Mouse (Mus musculus): ENCODE data around the gene Olfm4. TPM values are rescaled to one million over a fixed set of nuclear protein-coding genes. Genes with fewer than 3 reads are reported as not detected.
A peak's percentile ranks its signal among the peaks of the same experiment; 100 is the strongest.

Olfm4 gene
- polyA plus RNA-seq (2015; fragmentation: Nextera tagmentation; extraction: Ambion mirVana), result 0.75 and 0.81 TPM in 2 replicates

GRCm38 (mm10) chr14:79983781-79984180 is at the start of gene Olfm4:
Gene Olfm4 (plus strand): TSS chr14:79984081.
- ATAC-seq (ENCODE audit: low FRiP score), result no peak
- Histone ChIP-seq H3K9ac (no peak within 1 kb of the TSS), H3K27ac (no peak within 1 kb of the TSS), H3K4me3 (no peak within 1 kb of the TSS), H3K9me3 (no peaks in the 10 kb centered on the region), H3K36me3 (no peaks in the 10 kb centered on the region), H3K4me2 (no peak within 1 kb of the TSS), H3K27me3 (no peaks in the 10 kb centered on the region), H3K4me1 (replicated peaks) (no peaks in the 10 kb centered on the region)
- WGBS, result 79% methylated on average over 2 of the region's 2 CpGs

DNA sequence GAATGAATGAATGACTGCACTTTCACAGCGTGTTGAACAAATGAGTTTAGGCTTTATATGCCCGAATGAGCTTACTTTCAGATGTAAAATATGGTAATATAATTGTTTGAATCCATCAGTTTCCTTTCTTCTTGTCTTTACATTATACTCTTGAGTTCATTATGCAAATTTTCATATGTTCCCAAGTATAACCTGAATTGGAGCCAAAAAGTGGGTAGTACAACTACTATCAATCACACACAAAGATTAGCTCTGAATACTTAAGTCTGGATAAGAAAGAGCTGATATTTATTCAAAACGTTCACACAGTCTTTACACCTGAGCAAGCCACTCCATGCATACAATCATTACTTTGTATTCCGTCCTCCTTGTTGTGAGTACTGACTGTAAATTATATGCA is 49.5 kb upstream of the Olfm4 start:
- Histone ChIP-seq H3K4me1 (replicated peaks) (no peaks in the 10 kb centered on the region), H3K9me3 (no peaks in the 10 kb centered on the region), H3K36me3 (no peaks in the 10 kb centered on the region), H3K27ac (no peak overlapping the region), H3K4me3 (no peak overlapping the region), H3K27me3 (no peaks in the 10 kb centered on the region), H3K4me2 (no peak overlapping the region), H3K9ac (no peak overlapping the region)
- 76% methylated on average over 4 of the region's 4 CpGs for WGBS
- no peak for ATAC-seq (ENCODE audit: low FRiP score)

GRCm38 (mm10) chr14:79936879-79937468 is 46.9 kb upstream of the Olfm4 start:
- H3K36me3 ChIP-seq, result no peaks in the 10 kb centered on the region
- WGBS, result 68% methylated on average over 4 of the region's 4 CpGs
- no peak for ATAC-seq (ENCODE audit: low FRiP score)

DNA sequence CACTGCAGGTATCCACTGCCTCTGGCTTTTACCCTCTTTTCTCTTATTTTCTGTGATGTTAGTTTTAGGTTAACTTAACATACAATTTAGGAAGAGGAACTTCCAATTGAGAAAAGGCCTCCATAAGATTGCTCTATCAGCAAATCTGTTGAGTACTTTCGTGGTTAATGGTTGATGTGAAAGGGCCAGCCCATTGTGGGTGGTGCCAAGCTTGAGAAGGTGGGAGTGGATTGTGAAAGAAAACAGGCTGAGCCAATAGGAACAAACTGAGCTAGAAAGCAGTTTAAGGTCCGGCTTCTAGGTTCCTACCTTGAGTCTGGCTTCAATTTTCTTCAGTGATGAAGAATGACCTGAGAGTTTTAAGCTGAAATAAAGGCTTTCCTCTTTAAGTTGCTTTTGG is 38.0 kb upstream of the Olfm4 start:
- Histone ChIP-seq H3K27ac (no peak overlapping the region), H3K4me3 (no peak overlapping the region), H3K9ac (no peak overlapping the region), H3K4me1 (replicated peaks) (no peaks in the 10 kb centered on the region), H3K36me3 (no peaks in the 10 kb centered on the region), H3K9me3 (no peaks in the 10 kb centered on the region), H3K4me2 (no peak overlapping the region), H3K27me3 (no peaks in the 10 kb centered on the region)
- no peak for ATAC-seq (ENCODE audit: low FRiP score)
- 78% methylated on average over 2 of the region's 2 CpGs for WGBS

More at GRCm38 (mm10) chr14:79936879-79937468, 46.9 kb upstream of the Olfm4 start:
- Histone ChIP-seq H3K9me3 (no peaks in the 10 kb centered on the region), H3K4me2 (no peak overlapping the region), H3K27ac (no peak overlapping the region), H3K9ac (no peak overlapping the region), H3K4me3 (no peak overlapping the region), H3K27me3 (no peaks in the 10 kb centered on the region), H3K4me1 (replicated peaks) (no peaks in the 10 kb centered on the region)

DNA sequence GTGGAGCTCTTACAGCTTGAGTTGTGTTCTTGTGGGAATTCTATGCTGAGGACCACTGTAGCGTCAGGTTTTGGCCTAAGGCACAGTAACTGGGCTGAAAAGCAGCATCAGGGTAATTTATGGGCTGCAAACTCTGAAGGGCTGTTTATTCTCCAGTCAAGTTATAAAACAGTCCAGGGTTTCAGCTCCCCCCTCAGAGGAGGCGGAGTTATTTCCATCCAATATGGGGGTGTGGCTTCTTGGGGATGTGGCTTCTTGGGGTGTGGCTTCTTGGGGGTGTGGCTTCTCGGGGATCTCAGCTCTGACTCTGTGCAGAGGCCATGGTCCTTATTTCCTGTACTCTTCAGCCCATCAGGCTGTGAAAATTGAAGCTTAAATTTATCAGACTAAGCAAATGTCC is 28.2 kb upstream of the Olfm4 start:
- H3K36me3 ChIP-seq, result no peaks in the 10 kb centered on the region
- H3K9ac ChIP-seq, result no peak overlapping the region
- H3K27ac ChIP-seq, result no peak overlapping the region
- H3K4me3 ChIP-seq, result no peak overlapping the region
- no peak for ATAC-seq (ENCODE audit: low FRiP score)
- H3K4me1 ChIP-seq (replicated peaks), result peaks cover 2% of the 10 kb centered on the region; the same call in 1 of the 2 replicates
- H3K27me3 ChIP-seq, result no peaks in the 10 kb centered on the region
- H3K4me2 ChIP-seq, result no peak overlapping the region
- 92% methylated on average over 3 of the region's 3 CpGs for WGBS
- H3K9me3 ChIP-seq, result no peaks in the 10 kb centered on the region

- WGBS, result 79% methylated on average over 15 of the region's 15 CpGs
- Histone ChIP-seq H3K4me1 (replicated peaks) (peaks cover 10% of the 10 kb centered on the region), H3K9ac (no peak overlapping the region), H3K36me3 (no peaks in the 10 kb centered on the region), H3K4me2 (no peak overlapping the region), H3K9me3 (no peaks in the 10 kb centered on the region), H3K27me3 (no peaks in the 10 kb centered on the region), H3K4me3 (no peak overlapping the region), H3K27ac (no peak overlapping the region)
- ATAC-seq (ENCODE audit: low FRiP score), result no peak
These were observed 25.9 kb upstream of the Olfm4 start for GRCm38 (mm10) chr14:79957789-79958487.

DNA sequence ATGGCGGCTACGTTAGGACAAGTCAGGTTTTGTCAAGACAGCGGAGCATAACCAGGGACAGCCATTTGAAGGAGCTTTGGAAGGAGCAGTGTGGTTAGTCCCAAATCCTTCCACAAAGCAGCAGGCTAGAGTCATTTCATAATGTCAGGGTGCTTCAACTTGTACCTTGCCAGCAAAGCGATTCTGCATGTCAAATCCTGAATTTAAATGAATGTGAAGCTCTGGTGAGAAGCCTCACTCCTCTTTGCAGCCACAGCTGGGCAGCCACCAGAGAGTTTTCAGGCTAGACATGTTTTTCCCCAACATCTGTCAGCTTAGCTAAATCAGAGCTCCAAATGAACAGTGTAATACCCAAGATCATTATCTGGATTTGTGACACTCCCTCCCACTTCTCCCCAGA is 22.7 kb upstream of the Olfm4 start:
- Histone ChIP-seq H3K4me3 (no peak overlapping the region), H3K36me3 (no peaks in the 10 kb centered on the region)
- WGBS, result 62% methylated on average over 4 of the region's 4 CpGs

GRCm38 (mm10) chr14:79961602-79962001 is 22.3 kb upstream of the Olfm4 start:
- no peak overlapping the region for H3K4me2 ChIP-seq
- peak overlapping the region; percentile 71 for H3K27ac ChIP-seq
- H3K4me1 ChIP-seq (replicated peaks), result peaks cover 10% of the 10 kb centered on the region
- H3K4me3 ChIP-seq, result no peak overlapping the region
- H3K36me3 ChIP-seq, result no peaks in the 10 kb centered on the region
- H3K9ac ChIP-seq, result no peak overlapping the region
- no peaks in the 10 kb centered on the region for H3K27me3 ChIP-seq
- peak; percentile 79 for ATAC-seq (ENCODE audit: low FRiP score)
- WGBS, result 69% methylated on average over 2 of the region's 2 CpGs
- H3K9me3 ChIP-seq, result no peaks in the 10 kb centered on the region

More for the DNA sequence above, 22.7 kb upstream of the Olfm4 start:
- Histone ChIP-seq H3K4me2 (no peak overlapping the region), H3K9ac (no peak overlapping the region), H3K27ac (peak overlapping the region; percentile 71), H3K27me3 (no peaks in the 10 kb centered on the region), H3K4me1 (replicated peaks) (peaks cover 10% of the 10 kb centered on the region), H3K9me3 (no peaks in the 10 kb centered on the region)
- ATAC-seq (ENCODE audit: low FRiP score), result peak; percentile 57; the same call in 1 of the 2 replicates

GRCm38 (mm10) chr14:79970165-79970564 is 13.7 kb upstream of the Olfm4 start:
- Histone ChIP-seq H3K27me3 (no peaks in the 10 kb centered on the region), H3K9ac (no peak overlapping the region), H3K27ac (peak overlapping the region; percentile 19; the same call in 1 of the 2 replicates), H3K36me3 (no peaks in the 10 kb centered on the region), H3K4me2 (no peak overlapping the region), H3K9me3 (no peaks in the 10 kb centered on the region), H3K4me3 (no peak overlapping the region), H3K4me1 (replicated peaks) (peaks cover 15% of the 10 kb centered on the region)
- ATAC-seq (ENCODE audit: low FRiP score), result 0 out of 2 replicates have a peak, but pooled peaks have one; percentile 57
- WGBS, result 44% methylated on average over 3 of the region's 3 CpGs

DNA sequence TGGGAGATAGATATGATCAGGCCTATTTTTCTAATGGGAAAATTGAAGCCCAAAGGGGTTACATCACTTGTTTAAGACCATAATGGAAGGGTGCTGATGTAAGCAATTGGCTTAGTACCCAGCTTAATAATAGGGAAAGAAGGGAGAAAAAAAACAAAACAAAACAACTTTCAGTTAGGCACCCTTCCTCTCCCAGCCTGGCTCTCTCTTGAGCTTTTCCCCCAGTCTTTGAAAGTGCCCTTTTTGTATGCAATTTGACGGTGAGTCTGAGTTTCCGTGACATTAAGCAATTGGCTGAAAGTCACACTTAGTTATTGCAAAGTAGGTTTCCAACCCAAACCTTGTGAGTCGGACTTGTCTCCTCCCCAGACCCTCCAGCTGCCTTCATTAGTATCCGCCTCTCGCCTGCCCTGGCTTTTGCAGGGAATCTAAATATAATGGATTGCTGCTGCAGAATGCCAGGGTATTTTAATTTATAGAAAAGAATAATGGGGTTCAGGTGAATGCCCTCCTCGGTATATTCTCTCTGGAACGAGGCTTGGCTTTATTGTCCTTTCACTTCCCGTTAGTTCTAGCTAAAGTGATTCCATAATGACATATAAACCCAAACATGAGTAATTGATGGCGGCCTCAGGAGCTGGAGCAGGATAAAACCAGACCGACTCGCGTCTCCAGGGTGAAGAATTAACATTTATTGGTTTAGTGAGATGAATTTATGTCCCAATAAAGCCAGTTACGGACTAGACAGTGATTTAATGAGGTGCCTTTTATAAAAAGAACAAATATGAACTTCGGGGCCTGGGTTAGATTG is 12.7 kb upstream of the Olfm4 start:
- Histone ChIP-seq H3K4me1 (replicated peaks) (peaks cover 15% of the 10 kb centered on the region), H3K27me3 (no peaks in the 10 kb centered on the region), H3K36me3 (no peaks in the 10 kb centered on the region), H3K9me3 (no peaks in the 10 kb centered on the region), H3K4me3 (no peak overlapping the region), H3K27ac (no peak overlapping the region), H3K4me2 (no peak overlapping the region), H3K9ac (no peak overlapping the region)
- 0 out of 2 replicates have a peak, but pooled peaks have one; percentile 43 for ATAC-seq (ENCODE audit: low FRiP score)
- WGBS, result 39% methylated on average over 14 of the region's 14 CpGs

GRCm38 (mm10) chr14:79981437-79981836 is 2.4 kb upstream of the Olfm4 start:
- Histone ChIP-seq H3K4me1 (replicated peaks) (no peaks in the 10 kb centered on the region), H3K9me3 (no peaks in the 10 kb centered on the region), H3K4me2 (no peak overlapping the region), H3K4me3 (no peak overlapping the region), H3K27me3 (no peaks in the 10 kb centered on the region), H3K27ac (no peak overlapping the region), H3K36me3 (no peaks in the 10 kb centered on the region), H3K9ac (no peak overlapping the region)
- 86% methylated on average over 4 of the region's 4 CpGs for WGBS
- ATAC-seq (ENCODE audit: low FRiP score), result no peak

DNA sequence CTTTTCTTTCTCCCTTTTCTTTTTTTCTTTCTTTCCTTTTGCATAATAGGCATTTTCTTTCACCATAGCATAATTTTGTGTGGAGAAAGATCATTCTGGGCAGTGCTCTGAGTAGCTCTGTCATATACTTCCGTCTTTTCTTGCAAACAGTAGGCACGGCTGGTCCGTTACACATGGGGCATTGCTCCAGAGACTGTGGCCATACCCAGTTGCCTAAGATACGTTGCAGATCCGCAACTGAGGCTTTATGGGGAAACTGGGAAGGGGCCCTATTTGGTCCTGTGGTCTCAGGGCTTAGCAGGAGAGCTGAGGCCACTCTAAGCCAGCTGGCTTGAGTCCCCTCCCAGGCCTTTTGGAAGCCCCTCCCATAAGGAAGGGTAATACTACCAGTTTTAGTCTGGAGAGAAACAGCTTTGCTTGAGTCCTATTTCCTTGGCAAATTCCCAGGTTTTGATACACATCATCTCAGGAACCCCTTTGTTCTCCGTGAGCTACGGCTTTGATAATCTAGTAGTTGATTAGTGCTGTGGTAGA is 1.3 kb downstream of the Olfm4 start:
- Histone ChIP-seq H3K4me1 (replicated peaks) (no peaks in the 10 kb centered on the region), H3K4me3 (no peak overlapping the region), H3K27me3 (no peaks in the 10 kb centered on the region), H3K27ac (no peak overlapping the region), H3K4me2 (no peak overlapping the region), H3K36me3 (no peaks in the 10 kb centered on the region), H3K9me3 (no peaks in the 10 kb centered on the region), H3K9ac (no peak overlapping the region)
- ATAC-seq (ENCODE audit: low FRiP score), result no peak
- 91% methylated on average over 7 of the region's 7 CpGs for WGBS

Data from hindbrain, embryonic 13.5 days (tissue).